In the genomic region with DNA sequence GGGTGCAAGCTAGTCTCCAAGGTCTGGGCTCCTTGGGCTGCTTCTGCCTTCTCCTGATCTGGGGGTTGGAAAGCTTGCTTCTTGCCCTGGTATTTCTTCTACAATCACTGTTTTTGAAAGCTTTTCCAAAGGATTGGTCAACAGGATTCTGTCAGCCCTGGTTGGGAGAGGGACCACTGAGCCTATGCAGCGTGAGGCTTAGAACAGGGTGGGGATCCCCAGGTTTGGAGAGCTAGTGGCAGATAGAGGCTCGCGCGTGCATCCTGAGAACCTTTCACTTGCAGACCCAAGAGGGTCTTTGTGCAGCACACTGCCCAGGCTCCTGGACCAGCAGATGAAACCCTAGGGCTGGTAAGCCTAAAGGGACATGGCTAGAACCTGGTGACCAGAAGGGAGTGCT, we compare ENCODE assay signal across 13 mouse cellular contexts. TPM values are rescaled to one million over a fixed set of nuclear protein-coding genes. Genes with fewer than 3 reads are reported as not detected.
DNase-seq lines count a peak whose midpoint lies in the region; ATAC-seq and TF ChIP-seq lines count a peak whose summit lies in the region.
"Had no signal": no experiment of that assay in that cellular context is flagged by ENCODE, and none has a peak within 500 bp of the region (broad histone marks: within the 10 kb centered on the region; RNA-seq: fewer than 3 reads in every experiment).

No protein-coding gene starts in this region.

- H3K4me1 ChIP-seq in embryonic facial prominence, embryonic 10.5 days, result peaks cover 55% of the 10 kb centered on the region
- H3K4me1 ChIP-seq in embryonic facial prominence, embryonic 15.5 days, result peaks cover 41% of the 10 kb centered on the region
- no peaks in the 10 kb centered on the region for H3K4me1 ChIP-seq in hindbrain, postnatal 0 days (ENCODE audit: insufficient read depth, low read length)
- peaks cover 10% of the 10 kb centered on the region; the same call in 1 of the 2 replicates for H3K4me1 ChIP-seq in midbrain, postnatal 0 days (ENCODE audit: insufficient read depth, low read length)
- H3K4me1 ChIP-seq in intestine, postnatal 0 days (replicated peaks; ENCODE audit: control insufficient read depth, insufficient read depth, low read length), result no peaks in the 10 kb centered on the region

- no peak for ATAC-seq in embryonic facial prominence, embryonic 15.5 days (ENCODE audit: insufficient number of reproducible peaks, low FRiP score, low TSS enrichment, low read depth)
- no peak for ATAC-seq in hindbrain, postnatal 0 days
- no peak for ATAC-seq in midbrain, postnatal 0 days (ENCODE audit: low FRiP score)
- ATAC-seq in intestine, postnatal 0 days, result no peak

- intact Hi-C loops in left cerebral cortex, postnatal 14 days (cut with DNase I), result loop anchor here (5.0 kb wide), 1 partner anchor 1202 kb away; no protein-coding TSS in a partner anchor

- no peak overlapping the region for H3K9ac ChIP-seq in embryonic facial prominence, embryonic 15.5 days
- H3K9ac ChIP-seq in hindbrain, postnatal 0 days (replicated peaks; ENCODE audit: low read length), result no peak overlapping the region
- no peak overlapping the region for H3K9ac ChIP-seq in midbrain, postnatal 0 days (replicated peaks; ENCODE audit: low read length, poor library complexity, severe bottlenecking)
- H3K9ac ChIP-seq in intestine, postnatal 0 days (ENCODE audit: low read depth, low read length), result no peak overlapping the region

- peaks cover 7% of the 10 kb centered on the region; the same call in 1 of the 2 replicates for H3K9me3 ChIP-seq in embryonic facial prominence, embryonic 10.5 days
- no peaks in the 10 kb centered on the region for H3K9me3 ChIP-seq in embryonic facial prominence, embryonic 15.5 days (replicated peaks)
- no peaks in the 10 kb centered on the region for H3K9me3 ChIP-seq in hindbrain, postnatal 0 days (ENCODE audit: low read length)
- H3K9me3 ChIP-seq in midbrain, postnatal 0 days (ENCODE audit: low read length), result no peaks in the 10 kb centered on the region
- H3K9me3 ChIP-seq in intestine, postnatal 0 days (ENCODE audit: control insufficient read depth), result no peaks in the 10 kb centered on the region

- H3K36me3 ChIP-seq in embryonic facial prominence, embryonic 10.5 days (replicated peaks), result no peaks in the 10 kb centered on the region
- no peaks in the 10 kb centered on the region for H3K36me3 ChIP-seq in embryonic facial prominence, embryonic 15.5 days
- no peaks in the 10 kb centered on the region for H3K36me3 ChIP-seq in hindbrain, postnatal 0 days (ENCODE audit: insufficient read depth, low read length)
- no peaks in the 10 kb centered on the region for H3K36me3 ChIP-seq in midbrain, postnatal 0 days (ENCODE audit: insufficient read depth, low read length)
- no peaks in the 10 kb centered on the region for H3K36me3 ChIP-seq in intestine, postnatal 0 days (ENCODE audit: control insufficient read depth, insufficient read depth)
- H3K36me3 ChIP-seq: G1E had no signal

- TF ChIP-seq CTCF in hindbrain, postnatal 0 days (IDR thresholded peaks at IDR 0.05; ENCODE audit: low read depth), result no peak
- no peak for TF ChIP-seq CTCF in midbrain, postnatal 0 days (IDR thresholded peaks at IDR 0.05)
- no peak for TF ChIP-seq CTCF in intestine, postnatal 0 days (IDR thresholded peaks at IDR 0.05; ENCODE audit: low read depth)

- peak overlapping the region; percentile 88; the same call in 1 of the 2 replicates for H3K4me2 ChIP-seq in embryonic facial prominence, embryonic 15.5 days (replicated peaks)
- H3K4me2 ChIP-seq in hindbrain, postnatal 0 days (ENCODE audit: low read depth, low read length), result peak overlapping the region; percentile 65; the same call in 1 of the 2 replicates
- H3K4me2 ChIP-seq in midbrain, postnatal 0 days (ENCODE audit: low read depth, low read length, poor library complexity, severe bottlenecking), result peak overlapping the region; percentile 75
- H3K4me2 ChIP-seq in intestine, postnatal 0 days (replicated peaks; ENCODE audit: low read depth), result no peak overlapping the region

- H3K27ac ChIP-seq in embryonic facial prominence, embryonic 10.5 days (replicated peaks), result peak overlapping the region; percentile 84
- peak overlapping the region; percentile 51; the same call in 1 of the 2 replicates for H3K27ac ChIP-seq in embryonic facial prominence, embryonic 15.5 days (replicated peaks)
- no peak overlapping the region for H3K27ac ChIP-seq in hindbrain, postnatal 0 days
- H3K27ac ChIP-seq in midbrain, postnatal 0 days (ENCODE audit: low read depth, low read length), result no peak overlapping the region
- H3K27ac ChIP-seq in intestine, postnatal 0 days (ENCODE audit: low read depth, low read length), result no peak overlapping the region

- 3% methylated on average over 4 of the region's 4 CpGs for WGBS in embryonic facial prominence, embryonic 10.5 days
- WGBS in embryonic facial prominence, embryonic 15.5 days, result 18% methylated on average over 4 of the region's 4 CpGs
- 32% methylated on average over 4 of the region's 4 CpGs for WGBS in hindbrain, postnatal 0 days
- 18% methylated on average over 4 of the region's 4 CpGs for WGBS in midbrain, postnatal 0 days
- 15% methylated on average over 4 of the region's 4 CpGs for WGBS in intestine, postnatal 0 days

- DNase-seq in embryonic facial prominence, embryonic 10.5 days (ENCODE audit: low spot score), result peak; percentile 48
- no peak for DNase-seq in hindbrain, postnatal 0 days (ENCODE audit: low spot score)
- DNase-seq in midbrain, postnatal 0 days (ENCODE audit: low spot score), result no peak
- DNase-seq in left cerebral cortex, postnatal 14 days (ENCODE audit: low spot score in 2 of 2), result no peak
- DNase-seq in MN1 (ENCODE audit: low spot score), result no peak
- DNase-seq: cerebellum, adult 11 months; layer of hippocampus, postnatal 36 days; right cerebral cortex, postnatal 14 days had no signal

- peaks cover 79% of the 10 kb centered on the region for H3K27me3 ChIP-seq in embryonic facial prominence, embryonic 10.5 days (replicated peaks; ENCODE audit: low read depth, poor library complexity, severe bottlenecking)
- H3K27me3 ChIP-seq in embryonic facial prominence, embryonic 15.5 days, result peaks cover 29% of the 10 kb centered on the region
- no peaks in the 10 kb centered on the region; the same call in 1 of the 2 replicates for H3K27me3 ChIP-seq in hindbrain, postnatal 0 days (ENCODE audit: insufficient read depth, low read length)
- peaks cover 13% of the 10 kb centered on the region; the same call in 1 of the 2 replicates for H3K27me3 ChIP-seq in midbrain, postnatal 0 days (ENCODE audit: insufficient read depth, low read length)
- H3K27me3 ChIP-seq in intestine, postnatal 0 days (replicated peaks; ENCODE audit: control insufficient read depth, insufficient read depth, low read length), result peaks cover 54% of the 10 kb centered on the region

- peak overlapping the region; percentile 87 for H3K4me3 ChIP-seq in embryonic facial prominence, embryonic 10.5 days
- H3K4me3 ChIP-seq in embryonic facial prominence, embryonic 15.5 days (replicated peaks), result peak overlapping the region; percentile 79
- H3K4me3 ChIP-seq in hindbrain, postnatal 0 days (ENCODE audit: low read length), result no peak overlapping the region
- no peak overlapping the region for H3K4me3 ChIP-seq in midbrain, postnatal 0 days (ENCODE audit: low read depth, low read length)
- no peak overlapping the region for H3K4me3 ChIP-seq in intestine, postnatal 0 days (ENCODE audit: low read depth, low read length)
- H3K4me3 ChIP-seq: erythroblast, embryonic 14.5 days; myocyte had no signal

RNA-seq across cellular contexts. Expression of a gene that starts 1.0 kb away (rescaled TPM):
- polyA plus RNA-seq in embryonic facial prominence, embryonic 10.5 days (2016; fragmentation: Nextera tagmentation; extraction: Ambion mirVana), result 29.5 and 35.1 TPM in 2 replicates
- 28.5 and 33.0 TPM in 2 replicates for polyA plus RNA-seq in embryonic facial prominence, embryonic 15.5 days (2015; fragmentation: Nextera tagmentation; extraction: Ambion mirVana)
- 46.0 and 52.7 TPM in 2 replicates for total RNA-seq in hindbrain, postnatal 0 days (2014; rRNA removed)
- polyA plus RNA-seq in hindbrain, postnatal 0 days (2015; fragmentation: Nextera tagmentation; extraction: Ambion mirVana), result 12.9 and 13.5 TPM in 2 replicates
- total RNA-seq in midbrain, postnatal 0 days (2014; rRNA removed), result 37.9 and 40.0 TPM in 2 replicates
- polyA plus RNA-seq in midbrain, postnatal 0 days (2015; fragmentation: Nextera tagmentation; extraction: Ambion mirVana), result 8.7 and 10.2 TPM in 2 replicates
- 0.07 and 0.18 TPM in 2 replicates for polyA plus RNA-seq in intestine, postnatal 0 days (2015; fragmentation: Nextera tagmentation; extraction: Ambion mirVana)
- 1 to 10 TPM; 6.5 to 6.6 TPM for total RNA-seq in left cerebral cortex, postnatal 14 days (2021)
- total RNA-seq: G1E had no signal
- polyA plus RNA-seq: erythroblast, embryonic 14.5 days; G1E; myocyte had no signal

Comparison
In these comparisons a context has a peak if more than half of its experiments do, and no peak if none do; other contexts are left out.
1. H3K27ac ChIP-seq: peak in embryonic facial prominence, embryonic 10.5 days (single experiment) and embryonic facial prominence, embryonic 15.5 days (single experiment); none in hindbrain, postnatal 0 days (single experiment), midbrain, postnatal 0 days (single experiment) and intestine, postnatal 0 days (single experiment).
2. H3K4me3 ChIP-seq: peak in embryonic facial prominence, embryonic 10.5 days (single experiment) and embryonic facial prominence, embryonic 15.5 days (single experiment); none in hindbrain, postnatal 0 days (single experiment), midbrain, postnatal 0 days (single experiment) and intestine, postnatal 0 days (single experiment).